Mouse (Mus musculus): Measurements from ENCODE around the gene Armc7.

DNA sequence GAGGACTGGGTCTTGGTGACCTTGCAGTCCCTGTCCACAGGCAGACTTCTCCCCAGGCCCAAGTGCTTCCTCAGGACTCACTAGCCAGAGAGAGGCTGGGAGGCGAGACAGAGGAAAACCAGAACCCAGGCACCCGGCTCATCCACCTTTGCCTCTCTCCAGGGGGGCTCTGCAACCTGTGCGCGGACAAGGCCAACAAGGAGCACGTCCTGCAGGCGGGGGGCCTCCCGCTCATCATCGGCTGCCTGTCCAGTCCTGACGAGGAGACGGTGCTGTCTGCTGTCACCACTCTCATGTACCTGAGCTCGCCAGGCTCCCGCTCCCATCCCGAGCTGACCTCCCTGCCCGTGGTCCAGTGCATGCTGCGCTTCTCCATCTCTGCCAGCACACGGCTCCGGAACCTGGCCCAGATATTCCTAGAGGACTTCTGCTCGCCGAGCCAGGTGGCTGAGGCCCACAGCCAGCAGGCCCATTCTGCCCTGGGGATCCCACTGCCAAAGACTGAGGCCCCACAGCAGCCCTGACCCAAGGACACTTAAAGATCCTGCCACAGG lies 13.2 kb downstream of the Armc7 start:
- no peak for TF ChIP-seq CTCF (IDR thresholded peaks at IDR 0.05; ENCODE audit: borderline replicate concordance, extremely low read depth, insufficient read depth, insufficient read length)
- no peak for TF ChIP-seq POLR2A (IDR thresholded peaks at IDR 0.05; ENCODE audit: borderline replicate concordance, extremely low read depth, insufficient read depth, insufficient read length, poor library complexity, severe bottlenecking)
